Mouse (Mus musculus) liver, adult 2 months (tissue): ENCODE data around the gene Zdhhc22. TPM values are rescaled to one million over a fixed set of nuclear protein-coding genes. Genes with fewer than 3 reads are reported as not detected.

ENCODE experiments used
- DNase-seq: peaks from one replicate; pipeline ENCODE4 v3.0.0-alpha.2; 2011; ENCODE audit warnings: low read depth, low spot score; ENCODE audit errors: extremely low read depth
- H3K27ac ChIP-seq: fragments of 200-500 bp; replicated peaks from 2 replicates; pipeline ENCODE4 v1.5.1; 2012; ENCODE audit warnings: low read depth, mild to moderate bottlenecking, control low read depth, inconsistent platforms, low read length; ENCODE audit not compliant: insufficient read depth
- H3K27me3 ChIP-seq: fragments of 200-500 bp; 2 replicates; pipeline ENCODE4 v1.6.1; 2012; ENCODE audit warnings: mild to moderate bottlenecking, moderate library complexity, low read length, inconsistent platforms; ENCODE audit not compliant: control insufficient read depth, insufficient read depth
- H3K36me3 ChIP-seq: fragments of 200-500 bp; 2 replicates; pipeline ENCODE4 v1.6.1; 2012; ENCODE audit warnings: low read length, inconsistent platforms; ENCODE audit not compliant: control insufficient read depth, insufficient read depth
- H3K4me1 ChIP-seq: fragments of 200-500 bp; 2 replicates; pipeline ENCODE4 v1.6.1; 2011; ENCODE audit warnings: low read length; ENCODE audit not compliant: control insufficient read depth, insufficient read depth
- H3K4me3 ChIP-seq: fragments of 200-500 bp; 2 replicates; pipeline ENCODE4 v1.5.1; 2011; ENCODE audit warnings: low read depth, mild to moderate bottlenecking, control low read depth, low read length, moderate library complexity; ENCODE audit not compliant: insufficient read depth
- H3K79me2 ChIP-seq: fragments of 200-500 bp; 2 replicates; pipeline ENCODE4 v1.6.1; 2012; ENCODE audit warnings: inconsistent platforms, mild to moderate bottlenecking, low read length, moderate library complexity; ENCODE audit not compliant: control insufficient read depth, insufficient read depth
- H3K9ac ChIP-seq: fragments of 200-500 bp; 2 replicates; pipeline ENCODE4 v1.6.1; 2012; ENCODE audit warnings: low read depth, mild to moderate bottlenecking, control low read depth, inconsistent platforms, low read length
- CTCF ChIP-seq: fragments of 200-500 bp; IDR thresholded peaks from 2 replicates; pipeline ENCODE4 v1.5.1; 2011; ENCODE audit warnings: low read depth, low read length, control low read depth
- POLR2A ChIP-seq: fragments of 200-500 bp; IDR thresholded peaks from 2 replicates; pipeline ENCODE4 v1.6.1; 2011; ENCODE audit warnings: low read length, control low read depth; ENCODE audit not compliant: insufficient read depth; ENCODE audit errors: extremely low read depth
- WGBS: fragments of 180-500 bp; shearing (Covaris S2); methylation state at CpG from one replicate; pipeline ENCODE4 v1.1.7; 2018; 5-methylcytosine and 5-hydroxymethylcytosine counted together
- polyA plus RNA-seq: library from polyadenylated mRNA; depleted of rRNA; stranded (reverse); fragments of >200 nt; gene quantifications from 2 replicates; pipeline ENCODE4 v1.2.3, GENCODE M21; 2012
- total RNA-seq: library from RNA; depleted of rRNA; stranded (reverse); fragments of >200 nt; gene quantifications from 2 replicates; pipeline ENCODE4 v1.2.3, GENCODE M21; 2014

The Zdhhc22 gene
- total and polyA plus RNA-seq, 2 experiments = not detected

GRCm38 (mm10) chr12:86973706-86974105 lies 16.5 kb downstream of the Zdhhc22 start:
- no peak overlapping the region for H3K4me3 ChIP-seq
- no peak for DNase-seq
- no peaks in the 10 kb centered on the region for H3K27me3 ChIP-seq
- WGBS = 52% methylated on average over 8 of the region's 8 CpGs
- no peaks in the 10 kb centered on the region for H3K79me2 ChIP-seq
- no peaks in the 10 kb centered on the region for H3K36me3 ChIP-seq
- H3K9ac ChIP-seq = no peak overlapping the region
- 0 out of 2 replicates have a peak, but pooled peaks cover 3% of the 10 kb centered on the region for H3K4me1 ChIP-seq
- TF ChIP-seq POLR2A (no peak), CTCF (no peak)
- no peak overlapping the region for H3K27ac ChIP-seq

GRCm38 (mm10) chr12:86973216-86973615 lies 17.0 kb downstream of the Zdhhc22 start:
- H3K9ac ChIP-seq = no peak overlapping the region
- DNase-seq = no peak
- TF ChIP-seq POLR2A (no peak), CTCF (no peak)
- 0 out of 2 replicates have a peak, but pooled peaks cover 3% of the 10 kb centered on the region for H3K4me1 ChIP-seq
- no peaks in the 10 kb centered on the region for H3K79me2 ChIP-seq
- no peaks in the 10 kb centered on the region for H3K36me3 ChIP-seq
- H3K27me3 ChIP-seq = no peaks in the 10 kb centered on the region
- no peak overlapping the region for H3K4me3 ChIP-seq
- 15% methylated on average over 7 of the region's 7 CpGs for WGBS
- no peak overlapping the region for H3K27ac ChIP-seq

- 94% methylated on average over 7 of the region's 7 CpGs for WGBS
- H3K4me1 ChIP-seq = 0 out of 2 replicates have a peak, but pooled peaks cover 3% of the 10 kb centered on the region
These were observed 19.1 kb downstream of the Zdhhc22 start for GRCm38 (mm10) chr12:86971089-86971488.

GRCm38 (mm10) chr12:86969220-86969601 lies 21.0 kb downstream of the Zdhhc22 start:
- H3K4me3 ChIP-seq = no peak overlapping the region

More at GRCm38 (mm10) chr12:86971089-86971488, 19.1 kb downstream of the Zdhhc22 start:
- H3K27ac ChIP-seq = no peak overlapping the region
- no peaks in the 10 kb centered on the region for H3K27me3 ChIP-seq
- no peak for DNase-seq
- H3K79me2 ChIP-seq = no peaks in the 10 kb centered on the region
- H3K9ac ChIP-seq = no peak overlapping the region
- no peak for TF ChIP-seq CTCF
- TF ChIP-seq POLR2A = no peak
- peaks cover 1% of the 10 kb centered on the region; the same call in 1 of the 2 replicates for H3K36me3 ChIP-seq
- H3K4me3 ChIP-seq = no peak overlapping the region

GRCm38 (mm10) chr12:86968468-86969219 lies 21.6 kb downstream of the Zdhhc22 start:
- Histone ChIP-seq H3K4me1 (no peaks in the 10 kb centered on the region), H3K4me3 (no peak overlapping the region), H3K36me3 (peaks cover 7% of the 10 kb centered on the region), H3K27me3 (no peaks in the 10 kb centered on the region), H3K79me2 (no peaks in the 10 kb centered on the region), H3K27ac (no peak overlapping the region), H3K9ac (no peak overlapping the region)
- DNase-seq = no peak
- whole genome bisulfite sequencing = 65% methylated on average over 13 of the region's 13 CpGs
- no peak for TF ChIP-seq CTCF
- no peak for TF ChIP-seq POLR2A

More at GRCm38 (mm10) chr12:86969220-86969601, 21.0 kb downstream of the Zdhhc22 start:
- TF ChIP-seq CTCF (no peak), POLR2A (no peak)
- Histone ChIP-seq H3K9ac (no peak overlapping the region), H3K79me2 (no peaks in the 10 kb centered on the region), H3K36me3 (peaks cover 5% of the 10 kb centered on the region; the same call in 1 of the 2 replicates), H3K4me1 (no peaks in the 10 kb centered on the region), H3K27me3 (no peaks in the 10 kb centered on the region), H3K27ac (no peak overlapping the region)
- no peak for DNase-seq
- WGBS = 73% methylated on average over 3 of the region's 3 CpGs
